25 mouse cellular contexts compared by ENCODE assay signal in the genomic region with DNA sequence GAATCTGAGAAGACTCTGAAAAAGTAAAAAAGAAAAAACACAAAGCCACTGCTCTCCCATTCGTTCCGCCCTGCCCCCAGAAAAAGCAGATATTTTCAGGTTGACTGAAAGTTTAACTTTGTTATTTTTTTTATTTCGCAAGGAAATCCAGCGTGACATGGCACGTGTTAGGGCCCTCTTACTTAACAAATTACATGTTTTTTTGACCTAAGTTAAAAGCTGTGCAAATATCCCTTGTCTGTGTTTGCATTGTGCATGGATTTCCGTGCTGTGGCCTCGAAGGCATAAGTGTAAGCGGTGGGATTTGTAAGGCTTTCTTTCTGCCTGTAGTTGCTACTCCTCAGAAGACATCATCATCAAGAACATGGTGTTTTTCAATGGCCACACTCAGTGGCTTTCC.
DNase-seq lines count a peak whose midpoint lies in the region; ATAC-seq and TF ChIP-seq lines count a peak whose summit lies in the region.
"Had no signal": no experiment of that assay in that cellular context is flagged by ENCODE, and none has a peak within 500 bp of the region (broad histone marks: within the 10 kb centered on the region; RNA-seq: fewer than 3 reads in every experiment).

No protein-coding gene starts in this region.

- no peak for TF ChIP-seq POLR2A in cerebellum, adult 2 months (IDR thresholded peaks at IDR 0.05; ENCODE audit: borderline replicate concordance, insufficient read depth, low read length)

- DNase-seq in heart, adult 8-10 months (ENCODE audit: low spot score) = no peak
- DNase-seq in kidney, adult 11 months = no peak
- DNase-seq in neural tube, embryonic 10.5 days (ENCODE audit: extremely low spot score, low spot score) = peak; percentile 22
- DNase-seq in cerebellum, adult 2 months = no peak
- DNase-seq: adrenal gland, postnatal 14 days; cerebellum, adult 11 months; cerebellum, adult 9-11 months; forebrain, postnatal 0 days; layer of hippocampus, postnatal 36 days; liver; lung, postnatal 10 days; midbrain, embryonic 14.5 days; right cerebral cortex, adult 18-20 months; right cerebral cortex, postnatal 4 days; thymus, adult 2 months; thymus, postnatal 36 days had no signal

- H3K27ac ChIP-seq in heart, embryonic 14.5 days (replicated peaks in 1 of 2; ENCODE audit: control insufficient read depth in 1 of 2, insufficient read depth in 1 of 2, low read depth in 2 of 2, low read length in 2 of 2) = no peak overlapping the region
- no peak overlapping the region for H3K27ac ChIP-seq in kidney, embryonic 16.5 days (ENCODE audit: low read length)
- H3K27ac ChIP-seq in neural tube, embryonic 15.5 days (replicated peaks) = no peak overlapping the region
- no peak overlapping the region for H3K27ac ChIP-seq in cerebellum, adult 2 months (ENCODE audit: insufficient read depth, low read length)
- H3K27ac ChIP-seq: forebrain, embryonic 12.5 days; heart, embryonic 15.5 days; hindbrain, embryonic 13.5 days; stomach, postnatal 0 days had no signal

- H3K36me3 ChIP-seq in heart, embryonic 14.5 days (ENCODE audit: control insufficient read depth, insufficient read depth, low read length) = no peaks in the 10 kb centered on the region
- no peaks in the 10 kb centered on the region for H3K36me3 ChIP-seq in kidney, embryonic 16.5 days (ENCODE audit: insufficient read depth, low read length)
- no peaks in the 10 kb centered on the region for H3K36me3 ChIP-seq in neural tube, embryonic 15.5 days
- H3K36me3 ChIP-seq: forebrain, embryonic 12.5 days; heart, embryonic 15.5 days; hindbrain, embryonic 13.5 days had no signal

- H3K4me1 ChIP-seq in heart, embryonic 14.5 days (ENCODE audit: control insufficient read depth in 2 of 2, insufficient read depth in 2 of 2, low read length in 2 of 2) = no peaks in the 10 kb centered on the region; a peak in 1 of 4 replicates
- H3K4me1 ChIP-seq in kidney, embryonic 16.5 days (ENCODE audit: insufficient read depth, low read length) = no peaks in the 10 kb centered on the region
- no peaks in the 10 kb centered on the region for H3K4me1 ChIP-seq in neural tube, embryonic 15.5 days
- H3K4me1 ChIP-seq in cerebellum, adult 2 months (ENCODE audit: control insufficient read depth, insufficient read depth, low read length) = no peaks in the 10 kb centered on the region
- H3K4me1 ChIP-seq: forebrain, embryonic 12.5 days; heart, embryonic 15.5 days had no signal

- no peak overlapping the region for H3K4me3 ChIP-seq in heart, embryonic 14.5 days (ENCODE audit: control insufficient read depth in 1 of 2, insufficient read depth in 1 of 2, low read depth in 1 of 2, low read length in 2 of 2)
- no peak overlapping the region for H3K4me3 ChIP-seq in kidney, embryonic 16.5 days (ENCODE audit: low read length)
- H3K4me3 ChIP-seq in neural tube, embryonic 15.5 days (replicated peaks) = no peak overlapping the region
- no peak overlapping the region for H3K4me3 ChIP-seq in cerebellum, adult 2 months (replicated peaks; ENCODE audit: insufficient read depth, low read depth, low read length)
- H3K4me3 ChIP-seq: erythroblast, embryonic 14.5 days; forebrain, embryonic 12.5 days; heart, embryonic 15.5 days; hindbrain, embryonic 13.5 days had no signal

- ATAC-seq in heart, embryonic 14.5 days (ENCODE audit: insufficient number of reproducible peaks, insufficient read depth, low FRiP score, low read depth) = no peak
- ATAC-seq in kidney, embryonic 16.5 days (ENCODE audit: low FRiP score, low TSS enrichment) = no peak
- no peak for ATAC-seq in neural tube, embryonic 15.5 days (ENCODE audit: low FRiP score)
- ATAC-seq: CD4-positive, CD25-positive, alpha-beta regulatory T cell, adult 4 months; forebrain, postnatal 0 days had no signal

- H3K9ac ChIP-seq in heart, embryonic 14.5 days (ENCODE audit: low read length) = no peak overlapping the region
- no peak overlapping the region for H3K9ac ChIP-seq in kidney, embryonic 16.5 days (replicated peaks; ENCODE audit: low read length)
- no peak overlapping the region for H3K9ac ChIP-seq in neural tube, embryonic 15.5 days (replicated peaks)
- H3K9ac ChIP-seq: forebrain, embryonic 12.5 days; forebrain, postnatal 0 days; heart, embryonic 15.5 days; hindbrain, embryonic 13.5 days had no signal

- H3K4me2 ChIP-seq in heart, embryonic 14.5 days (ENCODE audit: low read length) = 0 out of 2 replicates have a peak overlapping the region, but pooled peaks have one; percentile 4
- peak overlapping the region; percentile 34 for H3K4me2 ChIP-seq in kidney, embryonic 16.5 days (replicated peaks; ENCODE audit: low read depth, low read length)
- no peak overlapping the region for H3K4me2 ChIP-seq in neural tube, embryonic 15.5 days
- H3K4me2 ChIP-seq: forebrain, embryonic 12.5 days; heart, embryonic 15.5 days; hindbrain, embryonic 13.5 days had no signal

- H3K27me3 ChIP-seq in heart, embryonic 14.5 days (ENCODE audit: control insufficient read depth, insufficient read depth, low read length) = no peaks in the 10 kb centered on the region
- no peaks in the 10 kb centered on the region for H3K27me3 ChIP-seq in kidney, embryonic 16.5 days (ENCODE audit: insufficient read depth, low read length)
- peaks cover 54% of the 10 kb centered on the region for H3K27me3 ChIP-seq in neural tube, embryonic 15.5 days (replicated peaks)
- H3K27me3 ChIP-seq in cerebellum, adult 2 months (ENCODE audit: control insufficient read depth, insufficient read depth, low read length) = no peaks in the 10 kb centered on the region; the same call in 1 of the 2 replicates
- H3K27me3 ChIP-seq: forebrain, embryonic 12.5 days; heart, embryonic 15.5 days had no signal

- no peaks in the 10 kb centered on the region for H3K9me3 ChIP-seq in heart, embryonic 14.5 days (ENCODE audit: control insufficient read depth, low read length)
- no peaks in the 10 kb centered on the region for H3K9me3 ChIP-seq in kidney, embryonic 16.5 days (ENCODE audit: low read length)
- no peaks in the 10 kb centered on the region for H3K9me3 ChIP-seq in neural tube, embryonic 15.5 days (replicated peaks)
- H3K9me3 ChIP-seq: forebrain, embryonic 12.5 days; heart, embryonic 15.5 days; hindbrain, embryonic 13.5 days had no signal

- 63% methylated on average over 8 of the region's 8 CpGs for WGBS in heart, embryonic 14.5 days
- WGBS in kidney, embryonic 16.5 days = 30% methylated on average over 8 of the region's 8 CpGs
- WGBS in neural tube, embryonic 15.5 days = 21% methylated on average over 8 of the region's 8 CpGs
- 67% methylated on average over 8 of the region's 8 CpGs for WGBS in cerebellum, adult 2 months

- no peak for TF ChIP-seq CTCF in cerebellum, adult 2 months (IDR thresholded peaks at IDR 0.05; ENCODE audit: borderline replicate concordance, insufficient read depth, low read depth, low read length)
